7 mouse cellular contexts compared by ENCODE assay signal in genomic region chr2:157030804-157031203, GRCm38 (mm10). TPM values are rescaled to one million over a fixed set of nuclear protein-coding genes. Genes with fewer than 3 reads are reported as not detected.
DNase-seq lines count a peak whose midpoint lies in the region; ATAC-seq and TF ChIP-seq lines count a peak whose summit lies in the region.

No protein-coding gene starts in this region.

- no peak overlapping the region for H3K4me3 ChIP-seq in forebrain, postnatal 0 days (ENCODE audit: low read depth, low read length)
- H3K4me3 ChIP-seq in hindbrain, embryonic 15.5 days: no peak overlapping the region
- H3K4me3 ChIP-seq in midbrain, embryonic 12.5 days: no peak overlapping the region

- no peak overlapping the region for H3K9ac ChIP-seq in forebrain, postnatal 0 days
- no peak overlapping the region for H3K9ac ChIP-seq in hindbrain, embryonic 15.5 days
- H3K9ac ChIP-seq in midbrain, embryonic 12.5 days (replicated peaks): no peak overlapping the region

- 46% methylated on average over 9 of the region's 9 CpGs for WGBS in forebrain, postnatal 0 days
- 39% methylated on average over 9 of the region's 9 CpGs for WGBS in hindbrain, embryonic 15.5 days
- 46% methylated on average over 9 of the region's 9 CpGs for WGBS in midbrain, embryonic 12.5 days

- peak; percentile 89 for TF ChIP-seq CTCF in forebrain, postnatal 0 days (IDR thresholded peaks at IDR 0.05; ENCODE audit: low read depth)

- no peaks in the 10 kb centered on the region for H3K9me3 ChIP-seq in forebrain, postnatal 0 days (ENCODE audit: low read length)
- H3K9me3 ChIP-seq in hindbrain, embryonic 15.5 days: no peaks in the 10 kb centered on the region
- no peaks in the 10 kb centered on the region for H3K9me3 ChIP-seq in midbrain, embryonic 12.5 days

- intact Hi-C loops in left cerebral cortex, postnatal 10 days (cut with DNase I): no loop called here

- no peaks in the 10 kb centered on the region for H3K27me3 ChIP-seq in forebrain, postnatal 0 days (ENCODE audit: insufficient read depth, low read length)
- no peaks in the 10 kb centered on the region for H3K27me3 ChIP-seq in hindbrain, embryonic 15.5 days
- H3K27me3 ChIP-seq in midbrain, embryonic 12.5 days: no peaks in the 10 kb centered on the region

- DNase-seq in R1 (ENCODE audit: low read depth, low spot score): peak; percentile 92
- DNase-seq in cerebellum, adult 18-20 months: peak; percentile 91
- peak; percentile 86 for DNase-seq in forebrain, postnatal 0 days
- peak; percentile 77 to 92 for DNase-seq in left cerebral cortex, postnatal 10 days (ENCODE audit: extremely low spot score in 1 of 2, low spot score in 2 of 2)
- peak; percentile 59 to 83 for DNase-seq in spleen, adult 18-20 months

- no peak overlapping the region for H3K4me2 ChIP-seq in forebrain, postnatal 0 days (ENCODE audit: low read depth)
- no peak overlapping the region for H3K4me2 ChIP-seq in hindbrain, embryonic 15.5 days
- H3K4me2 ChIP-seq in midbrain, embryonic 12.5 days (replicated peaks): no peak overlapping the region

- no peaks in the 10 kb centered on the region for H3K4me1 ChIP-seq in forebrain, postnatal 0 days (ENCODE audit: insufficient read depth)
- no peaks in the 10 kb centered on the region for H3K4me1 ChIP-seq in hindbrain, embryonic 15.5 days (replicated peaks)
- no peaks in the 10 kb centered on the region for H3K4me1 ChIP-seq in midbrain, embryonic 12.5 days

- H3K36me3 ChIP-seq in forebrain, postnatal 0 days (ENCODE audit: insufficient read depth): peaks cover 81% of the 10 kb centered on the region
- H3K36me3 ChIP-seq in hindbrain, embryonic 15.5 days: peaks cover 85% of the 10 kb centered on the region
- peaks cover 87% of the 10 kb centered on the region for H3K36me3 ChIP-seq in midbrain, embryonic 12.5 days

- peak; percentile 84 for ATAC-seq in forebrain, postnatal 0 days
- ATAC-seq in hindbrain, embryonic 15.5 days (ENCODE audit: low FRiP score, low read depth): peak; percentile 56; the same call in 1 of the 2 replicates
- ATAC-seq in midbrain, embryonic 12.5 days (ENCODE audit: low FRiP score, low read depth): peak; percentile 49; the same call in 1 of the 2 replicates

- no peak overlapping the region for H3K27ac ChIP-seq in forebrain, postnatal 0 days (ENCODE audit: low read depth, low read length)
- H3K27ac ChIP-seq in hindbrain, embryonic 15.5 days (replicated peaks): no peak overlapping the region
- H3K27ac ChIP-seq in midbrain, embryonic 12.5 days (replicated peaks): no peak overlapping the region

RNA-seq across cellular contexts. Expression of gene Dsn1, which starts 23.9 kb away (rescaled TPM):
- total RNA-seq in forebrain, postnatal 0 days (2014; rRNA removed): 8.0 and 12.2 TPM in 2 replicates
- 9.3 and 10.0 TPM in 2 replicates for polyA plus RNA-seq in forebrain, postnatal 0 days (2015; fragmentation: Nextera tagmentation; extraction: Ambion mirVana)
- polyA plus RNA-seq in hindbrain, embryonic 15.5 days (2015; fragmentation: Nextera tagmentation; extraction: Ambion mirVana): 11.0 and 13.2 TPM in 2 replicates
- total RNA-seq in left cerebral cortex, postnatal 10 days (2021): 1 to 10 TPM; 5.9 to 7.1 TPM
- 44.5 and 45.0 TPM in 2 replicates for polyA plus RNA-seq in midbrain, embryonic 12.5 days (2016; fragmentation: Nextera tagmentation; extraction: Ambion mirVana)

RNA-seq across cellular contexts. Expression of gene Ndrg3, which starts 38.9 kb away (rescaled TPM):
- total RNA-seq in forebrain, postnatal 0 days (2014; rRNA removed): 147 and 168 TPM in 2 replicates
- 151 and 161 TPM in 2 replicates for polyA plus RNA-seq in forebrain, postnatal 0 days (2015; fragmentation: Nextera tagmentation; extraction: Ambion mirVana)
- 135 and 141 TPM in 2 replicates for polyA plus RNA-seq in hindbrain, embryonic 15.5 days (2015; fragmentation: Nextera tagmentation; extraction: Ambion mirVana)
- total RNA-seq in left cerebral cortex, postnatal 10 days (2021): 100 to 1,000 TPM; 581 to 586 TPM
- 51.6 and 53.8 TPM in 2 replicates for polyA plus RNA-seq in midbrain, embryonic 12.5 days (2016; fragmentation: Nextera tagmentation; extraction: Ambion mirVana)

RNA-seq across cellular contexts. Expression of gene Soga1, which starts 48.2 kb away (rescaled TPM):
- total RNA-seq in forebrain, postnatal 0 days (2014; rRNA removed): 80.5 and 93.7 TPM in 2 replicates
- 3.1 and 3.9 TPM in 2 replicates for polyA plus RNA-seq in forebrain, postnatal 0 days (2015; fragmentation: Nextera tagmentation; extraction: Ambion mirVana)
- 5.2 and 6.3 TPM in 2 replicates for polyA plus RNA-seq in hindbrain, embryonic 15.5 days (2015; fragmentation: Nextera tagmentation; extraction: Ambion mirVana)
- total RNA-seq in left cerebral cortex, postnatal 10 days (2021): 10 to 100 TPM; 61.2 to 61.4 TPM
- polyA plus RNA-seq in midbrain, embryonic 12.5 days (2016; fragmentation: Nextera tagmentation; extraction: Ambion mirVana): 6.9 and 7.3 TPM in 2 replicates

RNA-seq across cellular contexts. Expression of gene Tldc2, which starts 56.1 kb away (rescaled TPM):
- not detected in 2 replicates for total RNA-seq in forebrain, postnatal 0 days (2014; rRNA removed)
- polyA plus RNA-seq in forebrain, postnatal 0 days (2015; fragmentation: Nextera tagmentation; extraction: Ambion mirVana): not detected in 2 replicates
- polyA plus RNA-seq in hindbrain, embryonic 15.5 days (2015; fragmentation: Nextera tagmentation; extraction: Ambion mirVana): not detected in 2 replicates
- total RNA-seq in left cerebral cortex, postnatal 10 days (2021): not detected
- not detected in 2 replicates for polyA plus RNA-seq in midbrain, embryonic 12.5 days (2016; fragmentation: Nextera tagmentation; extraction: Ambion mirVana)
